Mouse (Mus musculus): ENCODE results near the gene Rreb1.

GRCm38 (mm10) chr13:37802246-37803003 lies 24.2 kb downstream of the Rreb1 start:
- TF ChIP-seq EP300 (IDR thresholded peaks at IDR 0.05) (no peak), CTCF (IDR thresholded peaks at IDR 0.05) (no peak)

Measured in lung, postnatal 0 days (tissue).